Mouse (Mus musculus): ENCODE results near the gene Mtf1.

The Mtf1 gene

GRCm38 (mm10) chr4:124856294-124856693 is 54.4 kb downstream of the Mtf1 start:
- DNase-seq (ENCODE audit: low spot score in 2 of 2): no peak

- DNase-seq (ENCODE audit: low spot score in 2 of 2): no peak
These were observed 56.5 kb downstream of the Mtf1 start for GRCm38 (mm10) chr4:124858370-124858769.

- DNase-seq (ENCODE audit: low spot score in 2 of 2): peak; percentile 47 to 83
These were observed 58.5 kb downstream of the Mtf1 start for GRCm38 (mm10) chr4:124860446-124860845.

DNA sequence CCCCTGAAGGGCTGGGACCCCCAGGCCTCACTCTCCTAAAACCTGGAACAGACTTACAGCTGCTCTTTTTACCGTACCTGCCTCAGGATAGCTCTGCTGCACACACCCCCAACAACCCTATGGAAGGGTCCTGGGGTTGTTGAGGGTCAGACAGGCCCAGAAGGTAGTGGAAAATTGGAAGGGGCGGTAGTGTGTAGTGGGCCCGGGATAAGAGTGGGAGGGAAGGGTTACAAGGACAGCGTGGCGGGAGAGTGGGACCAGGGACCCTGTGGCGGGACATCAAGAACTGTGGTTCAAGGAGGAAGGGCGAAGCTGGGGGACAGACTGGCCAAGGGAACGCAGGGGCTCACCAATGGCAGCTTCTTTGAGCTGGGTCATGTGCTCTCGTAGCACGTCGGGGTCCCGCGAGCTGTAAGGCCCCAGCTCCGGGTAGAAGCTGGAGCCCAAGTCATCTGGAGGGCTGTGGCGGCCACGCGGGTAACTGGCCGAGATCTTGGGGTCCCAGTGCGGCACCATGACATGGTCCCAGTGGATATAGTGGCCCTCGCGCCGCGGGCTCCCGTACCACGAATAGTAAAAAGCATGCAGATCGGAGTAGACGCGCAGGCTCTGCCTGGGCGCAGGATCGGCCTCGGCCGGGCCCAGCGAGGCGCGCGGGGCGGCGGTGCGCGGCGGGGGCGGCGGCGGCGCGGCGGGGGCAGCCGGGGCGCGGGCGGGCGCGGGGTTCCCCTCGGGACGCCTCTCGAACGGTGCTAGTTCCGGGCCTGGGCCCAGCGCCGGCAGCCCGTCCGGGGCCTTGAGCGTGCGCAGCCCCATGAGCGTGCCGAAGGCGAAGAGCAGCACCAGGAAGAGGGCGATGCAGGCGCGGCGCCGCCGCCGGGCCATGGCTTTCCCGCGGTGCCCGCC is 59.6 kb downstream of the Mtf1 start, which contains the start of gene Maneal:
Gene Maneal (minus strand): TSS at position 889 of the 906 bp plus-strand sequence.
- DNase-seq (ENCODE audit: low spot score in 2 of 2): no peak

GRCm38 (mm10) chr4:124872719-124873118 is 70.8 kb downstream of the Mtf1 start:
- DNase-seq (ENCODE audit: low spot score in 2 of 2): no peak

GRCm38 (mm10) chr4:124880599-124880998 is 78.7 kb downstream of the Mtf1 start, which contains the start of gene Epha10:
Gene Epha10 (plus strand): TSS chr4:124880899.
- no peak for DNase-seq (ENCODE audit: low spot score in 2 of 2)

- DNase-seq (ENCODE audit: low spot score in 2 of 2): no peak
These were observed 79.5 kb downstream of the Mtf1 start for GRCm38 (mm10) chr4:124881341-124881908.

GRCm38 (mm10) chr4:124882151-124882729 is 80.3 kb downstream of the Mtf1 start:
- DNase-seq (ENCODE audit: low spot score in 2 of 2): no peak

- DNase-seq (ENCODE audit: low spot score in 2 of 2): no peak
These were observed 86.8 kb downstream of the Mtf1 start for GRCm38 (mm10) chr4:124888702-124889101.

DNA sequence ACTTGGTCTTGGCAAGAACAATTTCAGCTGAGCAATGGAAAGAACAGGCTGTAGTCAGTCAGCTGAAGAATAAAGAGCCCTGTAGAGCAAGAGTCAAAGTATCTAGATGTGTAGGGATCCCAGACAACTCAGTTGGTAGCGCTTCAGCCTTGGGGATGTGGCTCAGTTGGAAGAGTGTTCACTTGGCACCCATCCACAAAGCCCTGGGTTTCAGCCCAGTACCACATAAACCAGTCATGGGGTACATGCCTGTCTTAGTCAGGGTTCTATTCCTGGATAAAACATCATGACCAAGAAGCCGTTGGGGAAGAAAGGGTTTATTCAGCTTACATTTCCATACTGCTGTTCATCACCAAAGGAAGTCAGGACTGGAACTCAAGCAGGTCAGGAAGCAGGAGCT is 88.0 kb downstream of the Mtf1 start:
- DNase-seq (ENCODE audit: low spot score in 2 of 2): no peak

- DNase-seq (ENCODE audit: low spot score in 2 of 2): no peak
These were observed 88.9 kb downstream of the Mtf1 start for GRCm38 (mm10) chr4:124890831-124891230.

DNA sequence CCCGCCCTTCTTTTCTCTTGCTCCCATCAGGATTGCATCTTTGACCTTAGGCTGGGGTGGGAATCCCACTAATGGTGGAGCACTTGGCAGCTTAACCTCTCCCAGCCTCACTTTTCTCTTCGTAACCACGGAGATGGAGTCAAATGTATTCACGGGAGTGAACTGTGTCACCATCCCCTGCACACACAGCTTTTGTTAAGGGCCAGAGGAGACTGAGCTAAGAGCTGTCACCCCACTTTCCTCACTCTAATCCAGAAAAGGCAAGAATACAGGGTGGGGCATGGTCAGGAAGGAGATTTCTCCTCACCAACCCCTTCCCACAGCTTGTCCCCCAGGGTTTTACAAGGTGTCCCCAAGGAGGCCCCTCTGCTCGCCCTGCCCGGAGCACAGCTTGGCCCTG is 91.9 kb downstream of the Mtf1 start:
- DNase-seq (ENCODE audit: low spot score in 2 of 2): no peak

DNA sequence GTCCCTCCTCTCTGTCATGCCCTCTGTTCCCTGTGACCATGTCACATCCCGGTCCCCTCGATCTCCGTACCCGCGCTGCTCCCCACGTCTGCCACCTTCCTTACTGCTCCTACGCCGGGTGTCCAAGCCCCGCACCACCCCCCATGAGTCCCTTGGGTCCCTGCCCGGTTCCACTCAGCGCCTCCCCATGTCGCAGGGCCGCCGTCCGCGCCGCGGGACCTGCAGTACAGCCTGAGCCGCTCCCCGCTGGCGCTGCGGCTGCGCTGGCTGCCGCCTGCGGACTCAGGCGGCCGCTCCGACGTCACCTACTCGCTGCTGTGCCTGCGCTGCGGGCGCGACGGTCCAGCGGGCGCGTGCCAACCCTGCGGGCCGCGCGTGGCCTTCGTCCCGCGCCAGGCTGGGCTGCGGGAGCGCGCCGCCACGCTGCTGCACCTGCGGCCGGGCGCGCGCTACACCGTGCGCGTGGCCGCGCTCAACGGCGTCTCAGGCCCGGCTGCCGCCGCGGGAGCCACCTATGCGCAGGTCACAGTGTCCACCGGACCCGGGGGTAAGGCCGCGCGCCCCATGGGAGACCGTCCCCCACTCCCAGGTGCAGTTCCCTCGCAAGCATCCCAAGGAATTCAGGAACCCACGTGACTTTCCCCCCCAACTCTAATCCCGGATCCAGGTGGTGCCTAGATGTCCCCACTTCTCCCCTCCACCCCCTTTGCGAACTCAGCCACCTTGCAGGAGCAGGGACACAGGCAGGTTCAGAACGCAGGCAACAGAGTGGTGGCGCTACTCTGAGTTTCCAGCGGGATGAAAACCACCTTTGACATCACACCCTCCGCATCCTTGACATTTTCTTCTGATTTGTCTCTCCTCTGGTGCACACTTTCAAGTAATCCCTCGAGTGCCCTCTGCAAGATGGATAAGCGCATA is 92.9 kb downstream of the Mtf1 start:
- no peak for DNase-seq (ENCODE audit: low spot score in 2 of 2)

DNA sequence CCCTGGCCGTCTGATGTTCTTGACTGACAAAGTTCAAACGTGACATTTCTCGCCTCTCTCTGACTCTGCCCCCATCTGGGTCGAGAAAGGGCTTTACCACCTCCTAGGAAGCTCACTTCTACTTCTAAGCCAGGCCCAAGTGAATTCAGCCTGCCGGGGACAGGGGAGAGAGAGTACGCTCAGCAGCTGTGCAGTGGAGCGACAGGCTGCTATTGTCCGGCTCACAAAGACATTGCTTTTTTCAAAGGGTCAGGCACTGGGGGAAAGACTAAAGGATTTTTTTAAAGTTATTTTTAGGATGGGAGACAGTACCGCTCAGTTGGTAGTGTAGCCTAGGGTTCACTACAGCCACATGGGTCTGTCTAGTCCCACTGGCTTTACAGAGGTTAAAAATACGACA is 96.5 kb downstream of the Mtf1 start:
- no peak for DNase-seq (ENCODE audit: low spot score in 2 of 2)

Data from spleen, postnatal 4 days (tissue).